Mouse (Mus musculus) neural tube, embryonic 11.5 days (tissue): ENCODE measurements around the gene Tfrc. TPM values are rescaled to one million over a fixed set of nuclear protein-coding genes. Genes with fewer than 3 reads are reported as not detected.

Experiments used
- ATAC-seq: fragments of 200-750 bp; cut with Nextera tagmentation; 2 replicates; pipeline ENCODE4 v1.8.0; 2017; ENCODE audit warnings: moderate number of reproducible peaks, mild to moderate bottlenecking, moderate TSS enrichment, moderate library complexity; ENCODE audit not compliant: insufficient read depth, low FRiP score, low TSS enrichment
- DNase-seq: peaks from one replicate; pipeline ENCODE4 v3.0.0-alpha.2; 2015; ENCODE audit warnings: low spot score
- H3K27ac ChIP-seq: fragments of 300-500 bp; sonication (generic); 2 replicates; pipeline ENCODE4 v1.5.1; 2014; ENCODE audit warnings: low read depth, mild to moderate bottlenecking, low read length
- H3K27me3 ChIP-seq: fragments of 300-500 bp; sonication (generic); 2 replicates; pipeline ENCODE4 v1.6.1; 2014; ENCODE audit warnings: mild to moderate bottlenecking, low read length, mixed read lengths; ENCODE audit not compliant: control insufficient read depth, insufficient read depth
- H3K36me3 ChIP-seq: fragments of 300-500 bp; sonication (generic); 2 replicates; pipeline ENCODE4 v1.6.1; 2014; ENCODE audit warnings: mild to moderate bottlenecking, low read length, moderate library complexity, mixed read lengths; ENCODE audit not compliant: control insufficient read depth, insufficient read depth
- H3K4me1 ChIP-seq: fragments of 300-500 bp; sonication (generic); 2 replicates; pipeline ENCODE4 v1.6.1; 2014; ENCODE audit warnings: low read length, mixed read lengths; ENCODE audit not compliant: control insufficient read depth, insufficient read depth
- H3K4me2 ChIP-seq: fragments of 300-500 bp; sonication (generic); 2 replicates; pipeline ENCODE4 v1.6.1; 2014; ENCODE audit warnings: low read depth, mild to moderate bottlenecking, moderate library complexity
- H3K4me3 ChIP-seq: fragments of 300-500 bp; sonication (generic); 2 replicates; pipeline ENCODE4 v1.5.1; 2014; ENCODE audit warnings: low read depth, low read length
- H3K9ac ChIP-seq: fragments of 300-500 bp; sonication (generic); 2 replicates; pipeline ENCODE4 v1.6.1; 2014; ENCODE audit warnings: mild to moderate bottlenecking, low read length
- H3K9me3 ChIP-seq: fragments of 300-500 bp; sonication (generic); 2 replicates; pipeline ENCODE4 v1.6.1; 2016; ENCODE audit warnings: low read length; ENCODE audit not compliant: control insufficient read depth
- WGBS: fragments of 180-500 bp; shearing (Covaris S2); extraction: QIAGEN DNeasy Blood & Tissue Kit; methylation state at CpG from one replicate; pipeline ENCODE4 v1.1.7; 2014; 5-methylcytosine and 5-hydroxymethylcytosine counted together
- polyA plus RNA-seq: library from polyadenylated mRNA; unstranded; fragments of >200 nt; fragmentation: Nextera tagmentation; extraction: Ambion mirVana; gene quantifications from 2 replicates; pipeline ENCODE4 v1.2.1, GENCODE M21; 2014

Tfrc gene
- polyA plus RNA-seq, 1 experiment from 2014 or later, result 67.9 TPM

- ATAC-seq, result no peak
- peaks cover 12% of the 10 kb centered on the region for H3K36me3 ChIP-seq
Observed at GRCm38 (mm10) chr16:32628140-32628539, 19.4 kb downstream of the Tfrc start.

GRCm38 (mm10) chr16:32632328-32632824 is 23.7 kb downstream of the Tfrc start:
- H3K9me3 ChIP-seq, result no peaks in the 10 kb centered on the region
- H3K36me3 ChIP-seq, result peaks cover 7% of the 10 kb centered on the region
- no peaks in the 10 kb centered on the region for H3K27me3 ChIP-seq
- no peak overlapping the region for H3K4me2 ChIP-seq
- no peak for ATAC-seq
- H3K4me1 ChIP-seq, result no peaks in the 10 kb centered on the region
- DNase-seq, result no peak
- 92% methylated on average over 4 of the region's 4 CpGs for WGBS
- no peak overlapping the region for H3K4me3 ChIP-seq
- H3K9ac ChIP-seq, result no peak overlapping the region
- no peak overlapping the region for H3K27ac ChIP-seq

More at GRCm38 (mm10) chr16:32628140-32628539, 19.4 kb downstream of the Tfrc start:
- no peaks in the 10 kb centered on the region for H3K9me3 ChIP-seq
- H3K4me3 ChIP-seq, result no peak overlapping the region
- H3K4me2 ChIP-seq, result no peak overlapping the region
- no peak overlapping the region for H3K9ac ChIP-seq
- H3K4me1 ChIP-seq, result no peaks in the 10 kb centered on the region
- no peak for DNase-seq
- no peaks in the 10 kb centered on the region for H3K27me3 ChIP-seq
- 96% methylated on average over 8 of the region's 8 CpGs for WGBS
- H3K27ac ChIP-seq, result no peak overlapping the region

GRCm38 (mm10) chr16:32633486-32634012 is 24.8 kb downstream of the Tfrc start:
- Histone ChIP-seq H3K4me1 (no peaks in the 10 kb centered on the region), H3K4me2 (no peak overlapping the region), H3K4me3 (no peak overlapping the region), H3K9ac (no peak overlapping the region), H3K9me3 (no peaks in the 10 kb centered on the region), H3K36me3 (peaks cover 4% of the 10 kb centered on the region; the same call in 1 of the 2 replicates), H3K27me3 (no peaks in the 10 kb centered on the region), H3K27ac (no peak overlapping the region)
- 88% methylated on average over 4 of the region's 4 CpGs for WGBS
- DNase-seq (no peak), ATAC-seq (no peak)

GRCm38 (mm10) chr16:32634183-32634582 is 25.5 kb downstream of the Tfrc start:
- ATAC-seq, result no peak
- Histone ChIP-seq H3K27ac (no peak overlapping the region), H3K4me3 (no peak overlapping the region), H3K9me3 (no peaks in the 10 kb centered on the region), H3K27me3 (no peaks in the 10 kb centered on the region), H3K4me2 (no peak overlapping the region), H3K36me3 (peaks cover 3% of the 10 kb centered on the region; the same call in 1 of the 2 replicates), H3K9ac (no peak overlapping the region), H3K4me1 (no peaks in the 10 kb centered on the region)
- DNase-seq, result no peak
- 89% methylated on average over 5 of the region's 5 CpGs for WGBS

- ATAC-seq (no peak), DNase-seq (no peak)
- Histone ChIP-seq H3K9ac (no peak overlapping the region), H3K27ac (no peak overlapping the region), H3K27me3 (no peaks in the 10 kb centered on the region), H3K4me3 (no peak overlapping the region), H3K36me3 (no peaks in the 10 kb centered on the region), H3K9me3 (no peaks in the 10 kb centered on the region), H3K4me1 (no peaks in the 10 kb centered on the region), H3K4me2 (no peak overlapping the region)
- WGBS, result 86% methylated on average over 3 of the region's 3 CpGs
Observed at GRCm38 (mm10) chr16:32635314-32635713, 26.6 kb downstream of the Tfrc start.

- WGBS, result 90% methylated on average over 3 of the region's 3 CpGs
- H3K4me2 ChIP-seq, result no peak overlapping the region
- H3K36me3 ChIP-seq, result no peaks in the 10 kb centered on the region
- H3K4me1 ChIP-seq, result no peaks in the 10 kb centered on the region
- no peak overlapping the region for H3K4me3 ChIP-seq
- no peaks in the 10 kb centered on the region for H3K27me3 ChIP-seq
- no peak overlapping the region for H3K27ac ChIP-seq
- ATAC-seq (no peak), DNase-seq (no peak)
- H3K9me3 ChIP-seq, result no peaks in the 10 kb centered on the region
- H3K9ac ChIP-seq, result no peak overlapping the region
Observed at GRCm38 (mm10) chr16:32636331-32636730, 27.6 kb downstream of the Tfrc start.

- no peak overlapping the region for H3K4me2 ChIP-seq
- no peak overlapping the region for H3K4me3 ChIP-seq
- H3K27me3 ChIP-seq, result no peaks in the 10 kb centered on the region
- ATAC-seq (no peak), DNase-seq (no peak)
- no peaks in the 10 kb centered on the region for H3K9me3 ChIP-seq
- H3K9ac ChIP-seq, result no peak overlapping the region
- no peak overlapping the region for H3K27ac ChIP-seq
- 20% methylated on average over 6 of the region's 6 CpGs for WGBS
- H3K36me3 ChIP-seq, result no peaks in the 10 kb centered on the region
- no peaks in the 10 kb centered on the region for H3K4me1 ChIP-seq
Observed at GRCm38 (mm10) chr16:32636871-32637521, 28.3 kb downstream of the Tfrc start.

GRCm38 (mm10) chr16:32638476-32638875 is 29.8 kb downstream of the Tfrc start:
- Histone ChIP-seq H3K9ac (no peak overlapping the region), H3K4me1 (no peaks in the 10 kb centered on the region), H3K9me3 (no peaks in the 10 kb centered on the region), H3K4me2 (no peak overlapping the region), H3K4me3 (no peak overlapping the region), H3K27me3 (no peaks in the 10 kb centered on the region), H3K27ac (no peak overlapping the region), H3K36me3 (no peaks in the 10 kb centered on the region)
- WGBS, result 11% methylated on average over 8 of the region's 8 CpGs
- DNase-seq (peak; percentile 85), ATAC-seq (peak; percentile 38; the same call in 1 of the 2 replicates)

- Histone ChIP-seq H3K4me1 (peaks cover 6% of the 10 kb centered on the region), H3K4me3 (no peak overlapping the region), H3K36me3 (no peaks in the 10 kb centered on the region), H3K27me3 (no peaks in the 10 kb centered on the region), H3K9ac (no peak overlapping the region), H3K4me2 (no peak overlapping the region), H3K27ac (no peak overlapping the region), H3K9me3 (no peaks in the 10 kb centered on the region)
- DNase-seq (no peak), ATAC-seq (no peak)
- 82% methylated on average over 5 of the region's 5 CpGs for WGBS
Observed at GRCm38 (mm10) chr16:32640096-32640495, 31.4 kb downstream of the Tfrc start.
